Mouse (Mus musculus) ES-Bruce4 (cell line): ENCODE results near the gene Tmem201.
A peak's percentile ranks its signal among the peaks of the same experiment; 100 is the strongest.

Experiments
- CTCF ChIP-seq: IDR thresholded peaks from one replicate; pipeline ENCODE4 v1.8.1; 2011; ENCODE audit warnings: low read depth, low read length
- EP300 ChIP-seq: IDR thresholded peaks from 2 replicates; pipeline ENCODE4 v1.6.1; 2011; ENCODE audit warnings: low read depth, low read length; ENCODE audit not compliant: insufficient read depth

GRCm38 (mm10) chr4:149698197-149698821, 39.5 kb downstream of the Tmem201 start:
- TF ChIP-seq CTCF (peak; percentile 73), EP300 (no peak; the same call in 1 of the 2 replicates)
